Comparison of ENCODE assay signal across 12 mouse cellular contexts in the genomic region with DNA sequence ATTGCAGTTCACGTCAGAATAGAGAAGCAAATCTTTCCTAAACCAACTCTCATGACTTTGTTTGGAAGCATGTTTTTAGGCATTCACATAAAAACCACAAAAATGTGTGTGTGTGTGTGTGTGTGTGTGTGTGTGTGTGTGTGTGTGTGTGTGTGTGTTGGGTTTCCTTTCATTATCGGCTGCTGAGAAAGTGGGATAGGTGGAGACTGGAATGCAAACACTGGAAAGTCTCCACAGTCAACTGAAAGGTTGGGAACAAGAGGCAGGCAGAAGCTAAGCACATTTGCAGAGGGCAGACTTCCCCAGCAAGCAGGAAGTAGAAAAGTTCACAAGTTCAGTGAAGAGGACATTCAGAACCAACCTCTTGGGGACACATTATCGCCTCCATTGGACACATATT.
DNase-seq lines count a peak whose midpoint lies in the region; ATAC-seq lines count a peak whose summit lies in the region.
"Had no signal": no experiment of that assay in that cellular context is flagged by ENCODE, and none has a peak within 500 bp of the region (broad histone marks: within the 10 kb centered on the region; RNA-seq: fewer than 3 reads in every experiment).

No protein-coding gene starts in this region.

- H3K27ac ChIP-seq in midbrain, embryonic 16.5 days (ENCODE audit: low read length) = no peak overlapping the region
- H3K27ac ChIP-seq: embryonic facial prominence, embryonic 15.5 days; hindbrain, embryonic 12.5 days; limb, embryonic 15.5 days had no signal

- no peak overlapping the region for H3K9ac ChIP-seq in midbrain, embryonic 16.5 days (ENCODE audit: low read depth, low read length)
- H3K9ac ChIP-seq: embryonic facial prominence, embryonic 15.5 days; hindbrain, embryonic 12.5 days; limb, embryonic 15.5 days had no signal

- no peak overlapping the region for H3K4me3 ChIP-seq in midbrain, embryonic 16.5 days (ENCODE audit: low read depth, low read length)
- H3K4me3 ChIP-seq: embryonic facial prominence, embryonic 15.5 days; hindbrain, embryonic 12.5 days; limb, embryonic 15.5 days had no signal

- peaks cover 4% of the 10 kb centered on the region for H3K27me3 ChIP-seq in midbrain, embryonic 16.5 days (ENCODE audit: control insufficient read depth, insufficient read depth, low read depth, low read length)

- H3K4me1 ChIP-seq in midbrain, embryonic 16.5 days (ENCODE audit: control insufficient read depth, insufficient read depth, low read length) = no peaks in the 10 kb centered on the region
- H3K4me1 ChIP-seq: hindbrain, embryonic 12.5 days; limb, embryonic 15.5 days had no signal

- intact Hi-C loops in heart, postnatal 25 days (cut with DNase I) = loop anchor here (5.0 to 10.0 kb wide), 2 partner anchors 55 to 368 kb away; no protein-coding TSS in a partner anchor

- H3K9me3 ChIP-seq in midbrain, embryonic 16.5 days (replicated peaks; ENCODE audit: control insufficient read depth, low read length, poor library complexity, severe bottlenecking) = no peaks in the 10 kb centered on the region
- H3K9me3 ChIP-seq: embryonic facial prominence, embryonic 15.5 days; hindbrain, embryonic 12.5 days; limb, embryonic 15.5 days had no signal

- H3K4me2 ChIP-seq in midbrain, embryonic 16.5 days (ENCODE audit: low read length) = no peak overlapping the region
- H3K4me2 ChIP-seq: embryonic facial prominence, embryonic 15.5 days; hindbrain, embryonic 12.5 days; limb, embryonic 15.5 days had no signal

- 0 out of 2 replicates have a peak, but pooled peaks have one; percentile 32 for ATAC-seq in common myeloid progenitor, adult 5-6 weeks (replicated peaks; ENCODE audit: low read depth, poor library complexity, severe bottlenecking)
- no peak for ATAC-seq in midbrain, embryonic 16.5 days

- peak; percentile 92 for DNase-seq in heart, adult 11 months
- no peak for DNase-seq in heart, postnatal 25 days (ENCODE audit: low spot score)
- peak; percentile 8 to 20 for DNase-seq in kidney, adult 8-10 months
- DNase-seq in lung, postnatal 36 days = peak; percentile 62
- DNase-seq in ovary, adult 18-20 months (ENCODE audit: low spot score) = no peak
- no peak for DNase-seq in layer of hippocampus, adult 9-11 months
- DNase-seq: spleen, adult 18-20 months had no signal

- H3K36me3 ChIP-seq in midbrain, embryonic 16.5 days (ENCODE audit: control insufficient read depth, insufficient read depth, low read length) = no peaks in the 10 kb centered on the region
- H3K36me3 ChIP-seq: embryonic facial prominence, embryonic 15.5 days; hindbrain, embryonic 12.5 days; limb, embryonic 15.5 days had no signal

- WGBS in midbrain, embryonic 16.5 days = 63% methylated on average over 3 of the region's 3 CpGs

Comparison
In these comparisons a context has a peak if more than half of its experiments do, and no peak if none do; other contexts are left out.
1. DNase-seq: peak in heart, adult 11 months (single experiment), kidney, adult 8-10 months (2 of 2) and lung, postnatal 36 days (single experiment); none in heart, postnatal 25 days (single experiment), ovary, adult 18-20 months (single experiment) and layer of hippocampus, adult 9-11 months (single experiment).